In the genomic region with DNA sequence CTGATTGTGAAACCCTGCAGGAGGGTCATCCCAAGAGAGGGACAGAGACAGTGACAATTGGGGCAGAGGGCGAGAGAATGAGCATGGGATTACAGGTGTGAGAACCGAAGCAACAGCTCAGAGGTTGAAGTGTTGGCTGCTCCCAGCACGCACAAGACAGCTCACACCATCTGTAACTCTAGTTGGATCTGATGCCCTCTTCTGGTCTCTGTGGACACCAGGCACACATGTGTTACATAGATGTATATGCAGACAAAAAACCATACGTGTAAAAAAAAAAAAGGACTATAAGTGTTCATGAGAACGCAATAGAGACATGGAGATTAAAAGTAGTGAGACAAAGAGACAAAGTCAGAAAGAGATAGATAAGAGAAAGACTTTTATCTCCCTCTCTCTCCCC, we compare ENCODE assay signal across 21 mouse cellular contexts. TPM values are rescaled to one million over a fixed set of nuclear protein-coding genes. Genes with fewer than 3 reads are reported as not detected.
DNase-seq lines count a peak whose midpoint lies in the region; ATAC-seq and TF ChIP-seq lines count a peak whose summit lies in the region.
"Had no signal": no experiment of that assay in that cellular context is flagged by ENCODE, and none has a peak within 500 bp of the region (broad histone marks: within the 10 kb centered on the region; RNA-seq: fewer than 3 reads in every experiment).

No protein-coding gene starts in this region.

- H3K27ac ChIP-seq in hindbrain, embryonic 13.5 days: 0 out of 2 replicates have a peak overlapping the region, but pooled peaks have one; percentile 18
- no peak overlapping the region for H3K27ac ChIP-seq in hindbrain, embryonic 12.5 days
- H3K27ac ChIP-seq in left cerebral cortex, adult 2 months: 0 out of 2 replicates have a peak overlapping the region, but pooled peaks have one; percentile 19
- H3K27ac ChIP-seq: heart, embryonic 13.5 days; neural tube, embryonic 15.5 days had no signal

- intact Hi-C loops in left cerebral cortex, adult 2 months (cut with DNase I): no loop called here
- intact Hi-C loops in left cerebral cortex, postnatal 36 days (cut with DNase I): no loop called here

- H3K4me1 ChIP-seq in hindbrain, embryonic 13.5 days (replicated peaks): peaks cover 53% of the 10 kb centered on the region
- peaks cover 37% of the 10 kb centered on the region for H3K4me1 ChIP-seq in hindbrain, embryonic 12.5 days

- H3K9me3 ChIP-seq in hindbrain, embryonic 13.5 days: no peaks in the 10 kb centered on the region
- H3K9me3 ChIP-seq in hindbrain, embryonic 12.5 days (replicated peaks): no peaks in the 10 kb centered on the region
- H3K9me3 ChIP-seq: G1E; heart, embryonic 13.5 days; neural tube, embryonic 15.5 days had no signal

- H3K36me3 ChIP-seq in hindbrain, embryonic 13.5 days: no peaks in the 10 kb centered on the region
- H3K36me3 ChIP-seq in hindbrain, embryonic 12.5 days: no peaks in the 10 kb centered on the region
- H3K36me3 ChIP-seq: G1E; heart, embryonic 13.5 days; neural tube, embryonic 15.5 days had no signal

- no peak overlapping the region for H3K4me2 ChIP-seq in hindbrain, embryonic 13.5 days
- no peak overlapping the region for H3K4me2 ChIP-seq in hindbrain, embryonic 12.5 days (replicated peaks)
- H3K4me2 ChIP-seq: heart, embryonic 13.5 days; neural tube, embryonic 15.5 days had no signal

- H3K27me3 ChIP-seq in hindbrain, embryonic 13.5 days: peaks cover 63% of the 10 kb centered on the region
- peaks cover 36% of the 10 kb centered on the region for H3K27me3 ChIP-seq in hindbrain, embryonic 12.5 days
- H3K27me3 ChIP-seq: Patski had no signal

- DNase-seq in left cerebral cortex, adult 2 months (ENCODE audit: extremely low spot score in 1 of 2, low spot score in 2 of 2): no peak
- no peak for DNase-seq in left cerebral cortex, postnatal 36 days (ENCODE audit: low spot score in 2 of 2)
- DNase-seq in right cerebral cortex, postnatal 14 days: peak; percentile 4
- DNase-seq in right cerebral cortex, postnatal 36 days (ENCODE audit: low spot score in 2 of 2): no peak
- DNase-seq in spleen, postnatal 10 days (ENCODE audit: low spot score in 2 of 2): no peak
- DNase-seq: adrenal gland, adult 2 months; B cell, adult 2 months; cerebellum, adult 18-20 months; cerebellum, postnatal 36 days; gastrocnemius, postnatal 10 days; heart, adult 11 months; heart, postnatal 14 days; lung, postnatal 4 days; thymus, postnatal 14 days had no signal

- no peak overlapping the region for H3K9ac ChIP-seq in hindbrain, embryonic 13.5 days
- H3K9ac ChIP-seq in hindbrain, embryonic 12.5 days: no peak overlapping the region
- H3K9ac ChIP-seq: heart, embryonic 13.5 days; neural tube, embryonic 15.5 days had no signal

- no peak for ATAC-seq in hindbrain, embryonic 13.5 days (ENCODE audit: low FRiP score)
- no peak for ATAC-seq in hindbrain, embryonic 12.5 days (ENCODE audit: low FRiP score)
- ATAC-seq: forebrain, embryonic 14.5 days; Patski had no signal

- 52% methylated on average over 5 of the region's 5 CpGs for WGBS in hindbrain, embryonic 13.5 days
- 67% methylated on average over 5 of the region's 5 CpGs for WGBS in hindbrain, embryonic 12.5 days

- TF ChIP-seq CTCF in left cerebral cortex, adult 2 months (IDR thresholded peaks at IDR 0.05): peak; percentile 15; the same call in 1 of the 2 replicates

- H3K4me3 ChIP-seq in hindbrain, embryonic 13.5 days: no peak overlapping the region
- H3K4me3 ChIP-seq in hindbrain, embryonic 12.5 days: no peak overlapping the region
- H3K4me3 ChIP-seq in left cerebral cortex, adult 2 months: no peak overlapping the region
- H3K4me3 ChIP-seq: heart, embryonic 13.5 days; neural tube, embryonic 15.5 days had no signal

RNA-seq across cellular contexts. Expression of a gene that starts 44.1 kb away (rescaled TPM):
- 29.4 and 31.4 TPM in 2 replicates for polyA plus RNA-seq in hindbrain, embryonic 13.5 days (2015; fragmentation: Nextera tagmentation; extraction: Ambion mirVana)
- 22.7 and 23.3 TPM in 2 replicates for polyA plus RNA-seq in hindbrain, embryonic 12.5 days (2016; fragmentation: Nextera tagmentation; extraction: Ambion mirVana)
- total RNA-seq in left cerebral cortex, adult 2 months (2021): 10 to 100 TPM; 32.1 to 33.9 TPM
- 10 to 100 TPM; 33.3 to 38.6 TPM for total RNA-seq in left cerebral cortex, postnatal 36 days (2021)
- polyA plus RNA-seq: Patski had no signal
